ENCODE assay signal across 1 mouse cellular context in genomic region chr2:151562930-151563921, GRCm38 (mm10).
TF ChIP-seq lines count a peak whose summit lies in the region.

No protein-coding gene starts in this region.

TF ChIP-seq in CH12.LX, 34 proteins besides CTCF, POLR2A, EP300 and RAD21 (continued from another document):
- TF ChIP-seq JUND (conservative IDR thresholded peaks at IDR 0.05; ENCODE audit: low read depth, low read length) (peak; percentile 15; the same call in 1 of the 2 replicates), MAFK (IDR thresholded peaks at IDR 0.05; ENCODE audit: insufficient replicate concordance, low read length) (0 out of 2 replicates have a peak, but pooled peaks have one; percentile 54)
